Mouse (Mus musculus) spleen, postnatal 4 days (tissue): ENCODE measurements around the gene Galnt17.

Experiments
- DNase-seq, 2 experiments: peaks; one replicate each; pipeline ENCODE4 v3.0.0; 2022; ENCODE audit warnings: low spot score in 2 of 2

The Galnt17 gene

GRCm38 (mm10) chr5:130825797-130826196 is 482.5 kb downstream of the Galnt17 start:
- no peak for DNase-seq
